Mouse (Mus musculus): ENCODE measurements around the gene Clybl.
A peak's percentile ranks its signal among the peaks of the same experiment; 100 is the strongest.

Clybl gene

DNA sequence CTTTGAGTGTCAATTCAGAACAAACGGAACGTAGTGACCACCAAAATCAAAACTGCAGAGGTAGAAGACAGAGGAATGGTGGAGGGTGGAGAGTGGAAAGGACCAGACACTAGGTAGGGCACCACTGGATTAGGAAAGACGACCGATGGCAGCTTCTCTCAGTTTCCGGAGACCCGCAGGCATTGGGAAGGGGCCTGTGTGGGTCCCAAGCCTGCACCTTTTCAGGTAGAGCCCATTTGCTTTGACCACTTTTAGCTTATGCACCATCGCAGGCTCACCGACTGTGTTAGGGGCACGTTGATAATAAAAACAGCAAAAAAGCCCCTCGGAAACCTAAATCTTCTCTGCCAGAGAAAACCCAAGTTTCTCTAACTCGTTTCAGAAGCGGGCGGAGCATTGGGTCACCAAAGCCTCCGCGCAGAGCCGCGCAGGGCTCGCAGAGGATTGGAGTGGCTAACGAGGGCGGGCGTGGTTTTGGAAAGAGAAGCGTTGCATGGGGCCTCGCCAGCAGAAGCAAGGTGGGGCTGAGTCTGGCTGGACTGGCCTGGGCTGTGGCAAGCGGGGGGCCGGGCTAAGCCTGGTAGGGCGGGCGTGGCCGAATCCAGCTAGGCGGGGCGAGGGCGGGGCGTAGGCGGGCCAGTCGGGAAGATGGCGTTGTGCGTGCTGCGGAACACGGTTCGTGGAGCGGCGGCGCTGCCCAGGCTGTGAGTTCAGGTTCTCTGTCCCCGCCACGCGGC lies at the start of gene Clybl:
Clybl (plus strand) TSS at position 627 of the 737 bp plus-strand sequence.
- peak; percentile 89 for DNase-seq (ENCODE audit: low read depth, low spot score)
- no peaks in the 10 kb centered on the region for H3K27me3 ChIP-seq (ENCODE audit: control insufficient read depth, insufficient read depth, low read length, poor library complexity, severe bottlenecking)

DNA sequence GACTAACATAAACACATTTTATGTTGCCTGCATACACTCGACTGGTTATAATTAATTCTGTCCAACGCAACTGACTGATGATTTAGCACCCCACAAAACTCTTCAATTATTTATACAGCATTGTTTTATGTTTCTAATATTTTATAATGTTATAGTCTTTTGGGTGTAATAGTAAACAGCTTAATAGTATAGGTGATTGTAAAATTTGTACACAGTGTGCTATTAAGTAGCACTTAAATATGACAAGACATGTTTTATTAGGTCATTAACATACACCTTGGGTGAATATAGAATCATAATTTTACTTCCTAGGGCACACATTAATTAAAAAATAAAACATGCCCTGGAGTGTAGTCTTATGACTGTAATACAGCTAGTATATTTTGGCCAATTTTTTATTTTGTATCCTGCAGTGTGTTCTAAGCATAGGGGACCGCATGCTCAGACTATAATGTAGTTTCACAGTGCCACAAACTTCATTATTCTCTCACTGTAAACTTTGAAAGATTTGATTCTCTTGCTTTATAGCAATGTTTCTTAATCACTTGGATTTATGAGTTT lies 45.1 kb upstream of the Clybl start:
- no peak for DNase-seq (ENCODE audit: low read depth, low spot score)
- no peaks in the 10 kb centered on the region for H3K27me3 ChIP-seq (ENCODE audit: control insufficient read depth, insufficient read depth, low read length, poor library complexity, severe bottlenecking)

More for the DNA sequence above, at the start of gene Clybl:
- no peaks in the 10 kb centered on the region for H3K36me3 ChIP-seq (ENCODE audit: control insufficient read depth, insufficient read depth, low read length, poor library complexity, severe bottlenecking)

DNA sequence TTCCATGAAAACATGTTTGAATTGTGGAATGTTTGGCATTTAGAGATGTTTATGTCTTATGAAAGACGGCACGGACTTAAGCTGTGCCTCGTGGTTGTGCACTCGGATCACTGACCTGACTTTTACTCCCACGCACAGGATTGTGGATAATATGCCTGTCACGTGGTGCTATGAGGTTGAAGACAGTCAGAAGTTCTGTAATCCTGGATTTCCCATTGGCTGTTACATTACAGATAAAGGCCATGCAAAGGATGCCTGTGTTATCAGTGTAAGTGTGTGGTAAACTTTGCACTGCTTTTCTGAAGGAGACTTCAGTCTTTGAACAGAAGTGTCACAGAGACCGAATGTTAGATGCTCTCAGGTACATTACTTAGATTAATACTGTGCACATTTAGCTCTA lies 44.3 kb upstream of the Clybl start:
- Histone ChIP-seq H3K36me3 (ENCODE audit: control insufficient read depth, insufficient read depth, low read length, poor library complexity, severe bottlenecking) (peaks cover 4% of the 10 kb centered on the region), H3K27me3 (ENCODE audit: control insufficient read depth, insufficient read depth, low read length, poor library complexity, severe bottlenecking) (no peaks in the 10 kb centered on the region)
- DNase-seq (ENCODE audit: low read depth, low spot score): no peak

More for the DNA sequence above, 45.1 kb upstream of the Clybl start:
- peaks cover 4% of the 10 kb centered on the region for H3K36me3 ChIP-seq (ENCODE audit: control insufficient read depth, insufficient read depth, low read length, poor library complexity, severe bottlenecking)

DNA sequence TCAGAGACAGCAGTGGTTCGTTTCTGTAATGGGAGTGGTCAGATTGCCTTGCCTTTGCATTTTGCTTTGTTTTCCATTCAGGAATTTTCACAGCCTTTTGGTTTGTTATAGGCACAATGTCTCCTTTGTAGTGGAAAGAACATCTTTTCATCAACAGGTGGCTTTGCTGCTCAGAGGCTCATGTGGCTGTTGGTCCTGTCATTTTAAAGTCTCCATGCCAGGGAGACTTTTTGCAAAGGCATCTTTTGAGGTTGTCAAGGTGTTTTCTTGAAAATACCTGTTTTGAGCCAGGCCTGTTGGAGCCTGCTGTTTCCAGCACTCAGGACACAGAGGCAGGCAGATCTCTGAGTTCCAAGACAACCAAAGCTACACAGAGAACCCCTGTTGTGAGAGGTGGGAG lies 41.4 kb upstream of the Clybl start:
- Histone ChIP-seq H3K36me3 (ENCODE audit: control insufficient read depth, insufficient read depth, low read length, poor library complexity, severe bottlenecking) (peaks cover 11% of the 10 kb centered on the region; the same call in 1 of the 2 replicates), H3K27me3 (ENCODE audit: control insufficient read depth, insufficient read depth, low read length, poor library complexity, severe bottlenecking) (no peaks in the 10 kb centered on the region)
- DNase-seq (ENCODE audit: low read depth, low spot score): no peak

GRCm38 (mm10) chr14:122143585-122144269 lies 37.8 kb upstream of the Clybl start:
- H3K36me3 ChIP-seq (ENCODE audit: control insufficient read depth, insufficient read depth, low read length, poor library complexity, severe bottlenecking): peaks cover 10% of the 10 kb centered on the region; the same call in 1 of the 2 replicates
- H3K27me3 ChIP-seq (ENCODE audit: control insufficient read depth, insufficient read depth, low read length, poor library complexity, severe bottlenecking): no peaks in the 10 kb centered on the region
- DNase-seq (ENCODE audit: low read depth, low spot score): no peak

DNA sequence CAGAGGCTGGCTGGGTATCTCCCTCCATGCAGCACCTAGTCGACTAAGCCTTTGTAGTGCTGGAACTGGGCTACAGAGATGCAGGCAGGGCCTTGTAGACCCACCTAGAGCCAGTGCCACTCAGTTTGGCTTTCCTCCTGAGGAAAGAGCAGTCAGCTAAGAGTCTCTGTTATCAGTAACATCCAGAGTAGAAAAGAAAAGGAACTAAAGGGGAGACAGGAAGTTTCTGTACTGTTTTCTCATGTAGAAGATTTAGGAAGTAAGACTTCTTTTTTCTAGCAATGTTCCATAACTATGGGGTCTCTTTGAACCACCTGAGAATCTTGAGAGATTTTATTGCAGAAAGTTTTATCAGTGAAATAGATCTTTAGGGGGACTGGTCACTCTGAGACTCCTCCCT lies 36.1 kb upstream of the Clybl start:
- no peak for DNase-seq (ENCODE audit: low read depth, low spot score)
- Histone ChIP-seq H3K36me3 (ENCODE audit: control insufficient read depth, insufficient read depth, low read length, poor library complexity, severe bottlenecking) (peaks cover 16% of the 10 kb centered on the region; the same call in 1 of the 2 replicates), H3K27me3 (ENCODE audit: control insufficient read depth, insufficient read depth, low read length, poor library complexity, severe bottlenecking) (no peaks in the 10 kb centered on the region)

- DNase-seq (ENCODE audit: low read depth, low spot score): no peak
- Histone ChIP-seq H3K36me3 (ENCODE audit: control insufficient read depth, insufficient read depth, low read length, poor library complexity, severe bottlenecking) (peaks cover 20% of the 10 kb centered on the region), H3K27me3 (ENCODE audit: control insufficient read depth, insufficient read depth, low read length, poor library complexity, severe bottlenecking) (no peaks in the 10 kb centered on the region)
Observed at GRCm38 (mm10) chr14:122150616-122151015, 30.9 kb upstream of the Clybl start.

GRCm38 (mm10) chr14:122157738-122158137 lies 23.8 kb upstream of the Clybl start:
- Histone ChIP-seq H3K36me3 (ENCODE audit: control insufficient read depth, insufficient read depth, low read length, poor library complexity, severe bottlenecking) (peaks cover 6% of the 10 kb centered on the region), H3K27me3 (ENCODE audit: control insufficient read depth, insufficient read depth, low read length, poor library complexity, severe bottlenecking) (no peaks in the 10 kb centered on the region)
- peak; percentile 13 for DNase-seq (ENCODE audit: low read depth, low spot score)

GRCm38 (mm10) chr14:122160916-122161315 lies 20.6 kb upstream of the Clybl start:
- DNase-seq (ENCODE audit: low read depth, low spot score): no peak
- Histone ChIP-seq H3K27me3 (ENCODE audit: control insufficient read depth, insufficient read depth, low read length, poor library complexity, severe bottlenecking) (no peaks in the 10 kb centered on the region), H3K36me3 (ENCODE audit: control insufficient read depth, insufficient read depth, low read length, poor library complexity, severe bottlenecking) (peaks cover 1% of the 10 kb centered on the region; the same call in 1 of the 2 replicates)

GRCm38 (mm10) chr14:122168912-122169311 lies 12.6 kb upstream of the Clybl start:
- no peak for DNase-seq (ENCODE audit: low read depth, low spot score)
- Histone ChIP-seq H3K36me3 (ENCODE audit: control insufficient read depth, insufficient read depth, low read length, poor library complexity, severe bottlenecking) (no peaks in the 10 kb centered on the region), H3K27me3 (ENCODE audit: control insufficient read depth, insufficient read depth, low read length, poor library complexity, severe bottlenecking) (no peaks in the 10 kb centered on the region)

- Histone ChIP-seq H3K27me3 (ENCODE audit: control insufficient read depth, insufficient read depth, low read length, poor library complexity, severe bottlenecking) (no peaks in the 10 kb centered on the region), H3K36me3 (ENCODE audit: control insufficient read depth, insufficient read depth, low read length, poor library complexity, severe bottlenecking) (no peaks in the 10 kb centered on the region)
- DNase-seq (ENCODE audit: low read depth, low spot score): no peak
Observed at GRCm38 (mm10) chr14:122170202-122170781, 11.2 kb upstream of the Clybl start.

DNA sequence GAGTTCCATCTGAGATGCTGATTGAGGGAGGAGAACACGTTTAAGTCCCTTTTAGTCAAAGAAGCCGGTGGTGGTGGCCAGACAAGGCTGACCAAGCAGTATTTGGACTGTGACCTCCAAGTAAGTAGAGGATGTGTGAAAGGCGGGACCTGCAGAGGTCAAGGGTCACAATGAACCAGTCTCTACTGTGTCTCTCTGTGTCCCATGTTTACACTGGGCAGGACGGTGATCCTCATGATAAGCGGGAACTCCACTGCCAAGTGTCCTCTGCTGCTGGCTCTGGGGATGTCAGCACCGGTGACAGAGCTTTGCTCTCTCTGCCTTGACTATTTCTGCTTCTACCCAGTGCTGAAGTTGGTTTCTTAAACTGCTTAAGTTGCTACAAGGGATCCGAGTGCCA lies 10.5 kb upstream of the Clybl start:
- H3K36me3 ChIP-seq (ENCODE audit: control insufficient read depth, insufficient read depth, low read length, poor library complexity, severe bottlenecking): no peaks in the 10 kb centered on the region
- H3K27me3 ChIP-seq (ENCODE audit: control insufficient read depth, insufficient read depth, low read length, poor library complexity, severe bottlenecking): no peaks in the 10 kb centered on the region
- DNase-seq (ENCODE audit: low read depth, low spot score): no peak

DNA sequence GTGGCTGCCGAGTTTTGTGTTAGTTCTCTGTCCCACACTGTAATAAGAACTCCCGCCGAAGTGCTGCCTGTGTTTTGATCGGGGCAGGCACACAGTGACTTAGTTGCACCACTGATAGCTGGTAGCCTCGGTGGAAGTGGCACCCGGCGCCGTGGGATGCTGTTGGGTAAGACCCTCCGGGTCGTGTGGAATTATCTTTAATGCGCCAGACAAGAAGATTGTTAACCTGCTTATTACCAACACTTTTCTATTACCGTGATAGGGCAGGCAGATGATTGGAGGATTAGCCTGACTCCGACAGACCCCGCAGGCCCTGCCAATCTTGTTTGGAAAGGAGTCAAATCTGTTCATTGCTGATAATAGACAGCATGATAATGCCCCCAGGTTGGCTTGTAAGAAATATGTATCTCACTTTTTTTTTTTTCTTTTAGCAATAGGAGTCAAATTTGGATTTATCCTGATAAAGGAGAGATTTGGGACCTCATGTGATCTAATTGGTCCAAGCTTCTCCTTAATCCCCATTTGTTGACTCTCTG lies 5.2 kb upstream of the Clybl start:
- no peaks in the 10 kb centered on the region for H3K36me3 ChIP-seq (ENCODE audit: control insufficient read depth, insufficient read depth, low read length, poor library complexity, severe bottlenecking)
- no peak for DNase-seq (ENCODE audit: low read depth, low spot score)
- no peaks in the 10 kb centered on the region for H3K27me3 ChIP-seq (ENCODE audit: control insufficient read depth, insufficient read depth, low read length, poor library complexity, severe bottlenecking)

DNA sequence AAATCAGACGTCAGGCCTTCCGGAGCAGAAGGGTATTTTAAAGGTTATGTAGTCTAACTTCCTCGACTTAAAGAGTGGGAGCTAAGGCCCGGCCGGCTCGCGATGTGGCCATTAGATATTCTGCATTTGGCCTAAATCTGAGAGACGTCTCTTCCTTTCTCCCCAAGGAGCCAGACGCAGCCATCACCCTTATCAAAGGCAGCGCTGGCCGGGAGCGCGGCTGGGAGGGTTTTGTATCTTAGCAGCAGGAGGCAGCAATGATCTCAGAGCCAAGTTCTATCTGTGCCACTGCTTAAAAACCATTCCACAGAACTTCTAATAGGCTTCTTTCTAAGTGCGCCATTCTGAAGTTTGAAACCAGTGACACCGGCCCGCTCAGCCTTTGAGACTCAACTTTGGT lies 2.2 kb upstream of the Clybl start:
- Histone ChIP-seq H3K36me3 (ENCODE audit: control insufficient read depth, insufficient read depth, low read length, poor library complexity, severe bottlenecking) (no peaks in the 10 kb centered on the region), H3K27me3 (ENCODE audit: control insufficient read depth, insufficient read depth, low read length, poor library complexity, severe bottlenecking) (no peaks in the 10 kb centered on the region)
- no peak for DNase-seq (ENCODE audit: low read depth, low spot score)

DNA sequence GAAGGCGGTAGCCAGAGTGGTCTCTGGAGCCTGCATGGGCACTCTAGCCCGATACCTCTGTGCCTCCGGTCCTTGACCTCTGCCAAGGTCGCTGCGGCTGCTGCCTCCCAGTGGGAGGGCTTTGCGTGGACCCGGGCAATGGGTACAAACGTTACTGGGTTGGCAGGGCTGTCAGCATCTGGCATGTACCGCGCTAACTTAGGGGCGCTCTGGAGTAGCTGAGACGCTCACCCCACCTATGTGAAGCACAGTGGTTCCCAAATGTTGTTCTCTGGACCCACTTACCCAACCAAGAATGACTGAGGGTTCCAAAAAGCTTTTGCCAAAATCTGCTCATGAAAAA lies 282 bp downstream of the Clybl start:
- no peak for DNase-seq (ENCODE audit: low read depth, low spot score)
- Histone ChIP-seq H3K36me3 (ENCODE audit: control insufficient read depth, insufficient read depth, low read length, poor library complexity, severe bottlenecking) (no peaks in the 10 kb centered on the region), H3K27me3 (ENCODE audit: control insufficient read depth, insufficient read depth, low read length, poor library complexity, severe bottlenecking) (no peaks in the 10 kb centered on the region)
